Comparison of ENCODE assay signal across 8 mouse cellular contexts in the genomic region with DNA sequence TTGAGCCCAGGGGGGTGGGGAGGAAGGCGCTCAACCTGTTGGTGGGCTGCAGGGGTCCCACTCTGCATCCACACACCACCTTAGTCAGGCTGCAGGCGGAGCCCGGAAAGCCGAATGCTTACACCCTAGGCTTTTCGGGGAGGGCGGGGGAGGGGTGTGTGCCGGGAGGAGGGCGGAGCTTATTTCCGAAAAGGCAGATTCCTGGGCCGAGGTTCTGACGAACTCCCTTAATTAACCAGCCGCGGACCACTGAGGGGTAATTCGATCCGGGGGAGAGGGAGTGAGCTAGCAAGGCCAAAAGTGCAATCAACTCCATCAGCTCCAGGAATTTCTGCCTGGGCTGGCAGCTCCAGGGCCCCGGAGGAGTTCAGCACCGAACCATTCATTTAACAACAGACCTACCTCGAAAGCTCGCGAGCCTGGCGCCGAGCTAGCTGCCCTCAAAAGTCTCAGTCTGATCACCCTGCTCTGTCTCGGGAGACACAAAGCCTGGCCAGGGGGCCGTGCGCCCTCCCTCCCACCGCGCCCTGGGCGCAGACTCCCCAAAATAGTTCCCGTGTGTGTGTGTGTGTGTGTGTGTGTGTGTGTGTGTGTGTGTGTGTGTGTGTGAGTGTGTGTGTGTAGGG. TPM values are rescaled to one million over a fixed set of nuclear protein-coding genes. Genes with fewer than 3 reads are reported as not detected.
A peak's percentile ranks its signal among the peaks of the same experiment; 100 is the strongest.
DNase-seq lines count a peak whose midpoint lies in the region; ATAC-seq lines count a peak whose summit lies in the region.

No protein-coding gene starts in this region.

- DNase-seq in cerebellum, postnatal 4 days (ENCODE audit: low spot score in 2 of 2), result peak; percentile 27 to 58
- peak; percentile 64 for DNase-seq in gastrocnemius, postnatal 10 days
- peak; percentile 93 for DNase-seq in induced T-regulatory cell, adult 2 months (ENCODE audit: low read depth)
- peak; percentile 67 to 68 for DNase-seq in left cerebral cortex, postnatal 14 days (ENCODE audit: low spot score in 2 of 2)
- DNase-seq in right cerebral cortex, postnatal 25 days, result peak; percentile 73
- peak; percentile 58 to 66 for DNase-seq in urinary bladder, postnatal 4 days (ENCODE audit: low spot score in 2 of 2)

- ATAC-seq in activated CD4-positive, CD25-positive, alpha-beta regulatory T cell, adult 4 months, result peak; percentile 17
- peak; percentile 38 for ATAC-seq in megakaryocyte progenitor cell, adult 5-6 weeks (replicated peaks; ENCODE audit: poor library complexity)

- intact Hi-C loops in left cerebral cortex, postnatal 14 days (cut with DNase I), result loop anchor here (5.0 kb wide), 2 partner anchors 109 to 129 kb away; no protein-coding TSS in a partner anchor

RNA-seq across cellular contexts. Expression of a gene that starts 2.1 kb away (rescaled TPM):
- 10 to 100 TPM; 42.4 to 46.4 TPM for polyA plus RNA-seq in activated CD4-positive, CD25-positive, alpha-beta regulatory T cell, adult 4 months (2017; shearing (Covaris generic))
- total RNA-seq in gastrocnemius, postnatal 10 days (2021), result 10 to 100 TPM; 24.8 to 30.5 TPM
- total RNA-seq in left cerebral cortex, postnatal 14 days (2021), result 10 to 100 TPM; 24.3 to 25.8 TPM
- 21.7 and 22.5 TPM in 2 replicates for total RNA-seq in megakaryocyte progenitor cell, adult 5-6 weeks (2015)
- 10.0 and 10.6 TPM in 2 replicates for total RNA-seq in megakaryocyte progenitor cell, adult 5-6 weeks (2017)

Comparison
In these comparisons a context has a peak if more than half of its experiments do, and no peak if none do; other contexts are left out.
1. Peak in every context shown above with its lines: DNase-seq and ATAC-seq.
2. DNase-seq: peak in every context shown above with its lines; median percentile 93 in induced T-regulatory cell, adult 2 months; 73 in right cerebral cortex, postnatal 25 days; 68 in left cerebral cortex, postnatal 14 days; 64 in gastrocnemius, postnatal 10 days; 62 in urinary bladder, postnatal 4 days; 42 in cerebellum, postnatal 4 days.